Mouse (Mus musculus) urinary bladder, adult 2 months (tissue): ENCODE data around the gene Rasgrp1. TPM values are rescaled to one million over a fixed set of nuclear protein-coding genes. Genes with fewer than 3 reads are reported as not detected.

Source experiments
- DNase-seq: peaks from one replicate; pipeline ENCODE4 v3.0.0; 2022; ENCODE audit warnings: low spot score
- polyA plus RNA-seq: library from polyadenylated mRNA; depleted of rRNA; stranded (reverse); fragments of >200 nt; gene quantifications from 2 replicates; pipeline ENCODE4 v1.2.3, GENCODE M21; 2012; rRNA removed

The Rasgrp1 gene
- polyA plus RNA-seq, 1 experiment: 1.2 TPM

DNA sequence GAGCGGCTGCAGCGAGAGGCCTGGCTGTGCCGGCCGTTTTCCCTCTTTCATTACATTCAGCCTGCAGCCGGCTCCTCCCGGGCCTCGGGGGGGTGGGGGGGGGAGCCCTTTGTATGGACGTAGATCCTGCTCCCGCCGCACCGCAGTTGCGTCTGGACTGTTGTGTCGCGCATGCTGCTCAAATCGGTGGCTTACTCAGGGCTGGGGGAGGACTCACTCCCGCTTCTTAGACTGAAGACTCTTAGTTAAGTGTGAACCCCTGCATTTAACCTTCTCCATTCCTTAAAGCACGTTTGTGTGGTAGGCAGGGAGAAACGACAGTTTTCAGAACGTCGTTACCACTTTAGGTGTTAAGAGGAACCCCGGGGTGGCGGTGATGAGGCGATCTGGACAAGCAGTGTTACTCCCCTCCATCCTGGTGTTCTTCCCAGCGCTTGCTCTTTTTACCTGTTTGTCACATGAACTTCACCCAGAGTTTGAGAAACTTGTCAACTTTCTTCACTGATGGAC is 92.7 kb downstream of the Rasgrp1 start:
- DNase-seq: no peak

DNA sequence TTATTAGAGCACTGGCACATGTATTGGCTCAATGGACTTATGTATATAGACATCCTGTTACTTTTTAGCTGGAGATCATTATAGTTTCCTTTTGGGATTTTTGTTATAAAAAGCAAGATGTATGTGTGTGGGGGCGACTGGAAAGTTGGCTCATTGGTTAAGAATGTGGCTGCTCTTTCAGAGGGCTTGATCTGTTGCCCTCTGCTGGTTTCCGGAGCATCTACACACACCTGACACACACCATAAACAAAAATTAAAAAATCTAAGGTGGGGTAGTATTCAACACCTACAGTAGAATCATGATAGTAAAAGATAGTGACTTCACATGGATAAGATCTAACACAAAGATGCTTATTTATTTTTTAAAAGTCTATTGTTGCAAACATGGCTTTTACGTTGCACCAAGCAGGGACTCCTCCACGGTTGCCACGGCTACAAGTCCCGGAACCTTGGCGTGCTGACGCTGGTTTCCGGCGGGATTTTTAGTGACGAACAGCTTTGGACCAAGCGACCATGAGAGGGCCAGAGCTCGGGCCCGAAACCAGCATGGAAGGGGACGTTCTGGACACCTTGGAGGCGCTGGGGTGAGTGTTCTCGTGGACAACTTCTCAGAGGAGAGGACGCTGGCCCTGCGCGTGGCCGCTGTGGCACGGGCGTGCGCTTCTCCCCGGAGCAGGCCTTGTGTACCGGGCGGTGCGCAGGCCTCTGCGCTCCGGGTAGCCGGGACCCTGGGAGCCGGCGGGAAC is 93.4 kb downstream of the Rasgrp1 start, which contains the start of gene Fam98b:
TSS of gene Fam98b (plus strand) at position 485 of the 746 bp plus-strand sequence.
- peak; percentile 81 for DNase-seq

DNA sequence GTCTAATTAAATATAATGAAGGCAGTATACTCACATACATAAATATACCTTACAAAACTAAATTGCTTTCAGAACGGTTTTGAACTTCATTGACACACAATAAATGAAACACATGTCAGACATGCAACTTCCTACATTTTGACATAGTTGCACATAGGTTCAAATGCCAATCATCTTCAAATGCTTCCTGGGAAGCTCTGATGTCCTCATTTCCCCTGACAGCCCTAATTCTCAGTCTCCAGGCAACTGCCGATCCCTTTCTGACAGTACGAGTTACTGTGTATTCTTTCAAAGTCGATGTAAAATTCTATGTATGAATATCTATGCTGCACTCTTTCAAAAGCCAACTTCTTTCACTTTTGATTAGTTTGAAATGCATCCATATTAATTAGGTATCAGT is 100.8 kb downstream of the Rasgrp1 start:
- DNase-seq: no peak

DNA sequence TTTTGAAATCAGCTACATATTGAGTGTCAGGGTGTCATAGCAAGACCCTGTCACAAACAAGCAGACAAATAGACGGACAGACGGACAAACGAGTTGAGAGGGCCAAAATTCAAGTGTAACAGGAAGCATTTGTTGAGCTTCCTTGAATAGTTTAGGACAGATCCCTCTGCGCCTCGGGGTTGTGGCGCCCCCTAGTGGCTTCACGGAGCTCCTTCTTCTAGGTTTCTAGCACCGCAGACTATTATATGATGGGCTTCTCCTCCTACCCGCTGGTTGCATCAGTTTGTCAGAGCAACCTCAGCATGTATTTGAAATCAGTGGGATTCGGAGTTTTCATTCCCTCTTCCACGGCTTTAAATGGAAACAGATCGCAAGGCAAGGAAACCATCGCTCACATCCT is 111.5 kb downstream of the Rasgrp1 start:
- peak; percentile 64 for DNase-seq

DNA sequence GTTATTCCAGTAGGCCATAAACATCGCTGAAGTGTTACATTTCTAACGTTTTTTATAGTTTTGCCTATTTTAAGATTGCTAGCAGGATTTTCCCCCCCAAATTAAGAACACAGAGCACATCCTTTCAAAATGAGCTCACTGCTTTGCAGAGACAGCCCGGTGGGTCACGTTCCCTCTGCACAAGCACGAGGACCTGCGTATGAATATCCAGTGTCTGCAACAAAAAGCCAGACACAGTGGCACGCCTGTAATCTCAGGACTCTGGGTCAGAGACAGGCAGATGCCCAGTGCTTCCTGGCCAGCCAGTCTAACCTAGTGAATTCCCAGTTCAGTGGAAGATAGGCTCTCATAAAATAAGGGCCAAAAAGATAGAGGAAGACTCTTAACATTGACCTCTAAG is 112.5 kb downstream of the Rasgrp1 start:
- no peak for DNase-seq

Other genes with a start within 250 kb of the Rasgrp1 start
- 12.5 and 15.9 TPM in 2 replicates for gene Spred1, start 221.6 kb downstream of the Rasgrp1 start, polyA plus RNA-seq
- gene Fam98b, start 93.3 kb downstream of the Rasgrp1 start, polyA plus RNA-seq: 13.8 and 18.9 TPM in 2 replicates